Mouse (Mus musculus) frontal cortex, postnatal 36 days (tissue): Measurements from ENCODE around the gene Poc5.
A peak's percentile ranks its signal among the peaks of the same experiment; 100 is the strongest.

ENCODE experiments used
- DNase-seq, 2 experiments: peaks; one replicate each; pipeline ENCODE4 v3.0.0; 2022; ENCODE audit warnings: low spot score in 2 of 2

Gene Poc5

GRCm38 (mm10) chr13:96388042-96388888 is at the start of gene Poc5:
Gene Poc5 (plus strand): TSS chr13:96388294.
- peak; percentile 99 to 100 for DNase-seq

GRCm38 (mm10) chr13:96341461-96341860 is 46.6 kb upstream of the Poc5 start:
- DNase-seq: no peak

GRCm38 (mm10) chr13:96344778-96345177 is 43.3 kb upstream of the Poc5 start:
- no peak for DNase-seq

GRCm38 (mm10) chr13:96346581-96346980 is 41.5 kb upstream of the Poc5 start:
- no peak for DNase-seq

- DNase-seq: no peak
Observed at GRCm38 (mm10) chr13:96350207-96350606, 37.9 kb upstream of the Poc5 start.

- DNase-seq: peak in 1 of 2 experiments; percentile 6
Observed at GRCm38 (mm10) chr13:96351264-96351663, 36.8 kb upstream of the Poc5 start.

GRCm38 (mm10) chr13:96375519-96375918 is 12.6 kb upstream of the Poc5 start:
- DNase-seq: no peak

GRCm38 (mm10) chr13:96376871-96377270 is 11.2 kb upstream of the Poc5 start:
- DNase-seq: no peak

- DNase-seq: no peak
Observed at GRCm38 (mm10) chr13:96377883-96378282, 10.2 kb upstream of the Poc5 start.

GRCm38 (mm10) chr13:96389301-96389700 is 1.2 kb downstream of the Poc5 start:
- DNase-seq: no peak

- DNase-seq: no peak
Observed at GRCm38 (mm10) chr13:96401251-96401650, 13.2 kb downstream of the Poc5 start.

GRCm38 (mm10) chr13:96405518-96405917 is 17.4 kb downstream of the Poc5 start:
- DNase-seq: peak in 1 of 2 experiments; percentile 41

GRCm38 (mm10) chr13:96407040-96407439 is 18.9 kb downstream of the Poc5 start:
- DNase-seq: peak in 1 of 2 experiments; percentile 23

- DNase-seq: no peak
Observed at GRCm38 (mm10) chr13:96408786-96409185, 20.7 kb downstream of the Poc5 start.

GRCm38 (mm10) chr13:96414384-96414783 is 26.3 kb downstream of the Poc5 start:
- no peak for DNase-seq

- no peak for DNase-seq
Observed at GRCm38 (mm10) chr13:96416380-96416779, 28.3 kb downstream of the Poc5 start.

- DNase-seq: no peak
Observed at GRCm38 (mm10) chr13:96417261-96417813, 29.2 kb downstream of the Poc5 start.

- no peak for DNase-seq
Observed at GRCm38 (mm10) chr13:96418487-96418886, 30.4 kb downstream of the Poc5 start.

GRCm38 (mm10) chr13:96421230-96421629 is 33.1 kb downstream of the Poc5 start:
- no peak for DNase-seq

- DNase-seq: no peak
Observed at GRCm38 (mm10) chr13:96424496-96425274, 36.6 kb downstream of the Poc5 start.

GRCm38 (mm10) chr13:96426044-96426443 is 38.0 kb downstream of the Poc5 start:
- no peak for DNase-seq

GRCm38 (mm10) chr13:96428531-96428930 is 40.4 kb downstream of the Poc5 start:
- DNase-seq: no peak
